Mouse (Mus musculus): Measurements from ENCODE around the gene Bcl2a1c.
"Not testable (repeated sequence)": the region's sequence is repeated elsewhere in the genome, so short reads cannot be mapped to it uniquely, and the experiment has no call there.

Gene Bcl2a1c

GRCm38 (mm10) chr9:114329855-114330254, at the start of gene Bcl2a1c:
Gene Bcl2a1c (plus strand): TSS chr9:114330135.
- not testable (repeated sequence) for DNase-seq (ENCODE audit: low read depth in 2 of 2, low spot score in 2 of 2)

GRCm38 (mm10) chr9:114305957-114306356, 24.0 kb upstream of the Bcl2a1c start:
- DNase-seq (ENCODE audit: low read depth in 2 of 2, low spot score in 2 of 2) = not testable (repeated sequence)

GRCm38 (mm10) chr9:114311752-114312151, 18.2 kb upstream of the Bcl2a1c start:
- DNase-seq (ENCODE audit: low read depth in 2 of 2, low spot score in 2 of 2) = not testable (repeated sequence)

- peak; percentile 16 to 37 for DNase-seq (ENCODE audit: low read depth in 2 of 2, low spot score in 2 of 2)
Observed at GRCm38 (mm10) chr9:114318021-114318420, 11.9 kb upstream of the Bcl2a1c start.

GRCm38 (mm10) chr9:114326011-114326748, 3.8 kb upstream of the Bcl2a1c start:
- DNase-seq (ENCODE audit: low read depth in 2 of 2, low spot score in 2 of 2) = no peak

GRCm38 (mm10) chr9:114328332-114328731, 1.6 kb upstream of the Bcl2a1c start:
- not testable (repeated sequence) for DNase-seq (ENCODE audit: low read depth in 2 of 2, low spot score in 2 of 2)

- no peak for DNase-seq (ENCODE audit: low read depth in 2 of 2, low spot score in 2 of 2)
Observed at GRCm38 (mm10) chr9:114367783-114368470, 38.0 kb downstream of the Bcl2a1c start.

- DNase-seq (ENCODE audit: low read depth in 2 of 2, low spot score in 2 of 2) = no peak
Observed at GRCm38 (mm10) chr9:114368471-114368858, 38.5 kb downstream of the Bcl2a1c start.

- DNase-seq (ENCODE audit: low read depth in 2 of 2, low spot score in 2 of 2) = not testable (repeated sequence)
Observed at GRCm38 (mm10) chr9:114369389-114369788, 39.5 kb downstream of the Bcl2a1c start.

GRCm38 (mm10) chr9:114371717-114372116, 41.8 kb downstream of the Bcl2a1c start:
- not testable (repeated sequence) for DNase-seq (ENCODE audit: low read depth in 2 of 2, low spot score in 2 of 2)

- DNase-seq (ENCODE audit: low read depth in 2 of 2, low spot score in 2 of 2) = no peak
Observed at GRCm38 (mm10) chr9:114375276-114375962, 45.5 kb downstream of the Bcl2a1c start.

GRCm38 (mm10) chr9:114377168-114377567, 47.2 kb downstream of the Bcl2a1c start:
- no peak for DNase-seq (ENCODE audit: low read depth in 2 of 2, low spot score in 2 of 2)

GRCm38 (mm10) chr9:114379871-114380270, 49.9 kb downstream of the Bcl2a1c start:
- DNase-seq (ENCODE audit: low read depth in 2 of 2, low spot score in 2 of 2) = no peak
